Mouse (Mus musculus) G1E (cell line): Measurements from ENCODE around the gene 1700030K09Rik.

Experiments used
- CTCF ChIP-seq: IDR thresholded peaks from 2 replicates; pipeline ENCODE4 v1.5.1; 2012; ENCODE audit warnings: low read depth, low read length, inconsistent platforms, mixed read lengths
- GATA1 ChIP-seq: IDR thresholded peaks from 2 replicates; pipeline ENCODE4 v1.6.1; 2012; ENCODE audit warnings: borderline replicate concordance, low read length, inconsistent platforms, mixed read lengths
- POLR2AphosphoS5 ChIP-seq: IDR thresholded peaks from 2 replicates; pipeline ENCODE4 v1.6.1; 2012; ENCODE audit warnings: low read depth, low read length, inconsistent platforms; ENCODE audit not compliant: insufficient replicate concordance

DNA sequence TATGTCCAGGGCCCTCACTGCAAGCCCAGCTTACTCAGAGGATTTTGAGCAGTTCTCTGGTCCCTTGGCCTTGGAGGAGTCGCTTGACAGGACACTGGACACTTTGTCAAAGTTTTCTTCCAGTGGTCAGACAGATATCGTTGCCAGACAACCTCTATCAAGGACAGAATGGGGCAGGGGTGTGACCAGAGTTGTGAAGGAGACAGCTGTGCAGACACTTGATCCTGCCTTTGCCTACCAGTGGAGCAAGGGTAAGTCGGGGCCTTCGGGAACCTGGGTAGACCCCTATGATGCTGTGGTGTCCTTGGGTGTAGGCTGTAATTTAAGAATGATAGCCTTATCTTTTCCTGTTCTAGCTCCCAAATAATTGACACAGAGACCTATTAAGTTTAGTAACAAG lies 11.6 kb downstream of the 1700030K09Rik start:
- TF ChIP-seq GATA1 (no peak), CTCF (no peak), POLR2AphosphoS5 (no peak)
